Mouse (Mus musculus) 416B (cell line): ENCODE data around the gene Stab2.

ENCODE experiments used
- DNase-seq: peaks from one replicate; pipeline ENCODE4 v3.0.0; 2011; ENCODE audit warnings: low read depth

The Stab2 gene

GRCm38 (mm10) chr10:86890166-86890930 is 117.5 kb downstream of the Stab2 start:
- DNase-seq, result no peak

DNA sequence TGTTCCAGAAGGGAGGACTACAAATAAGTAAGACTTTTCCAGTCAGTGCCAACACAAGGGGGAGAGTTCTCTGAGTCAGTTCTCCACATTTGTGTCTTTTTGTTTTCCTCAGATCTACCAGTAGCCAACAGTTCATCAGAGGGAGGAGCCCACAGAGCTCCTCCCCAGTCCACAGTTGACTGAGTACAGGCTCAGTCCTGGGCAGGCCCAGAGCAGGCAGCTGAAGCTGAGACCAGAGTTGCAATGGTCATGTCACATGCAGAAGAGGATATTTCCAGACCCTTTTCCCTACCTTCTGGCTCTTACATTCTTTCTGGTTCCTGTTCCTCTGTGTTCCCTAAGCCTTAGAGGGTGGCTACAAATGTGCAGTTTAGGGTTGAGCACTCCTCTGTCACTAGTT is 118.4 kb downstream of the Stab2 start:
- no peak for DNase-seq

DNA sequence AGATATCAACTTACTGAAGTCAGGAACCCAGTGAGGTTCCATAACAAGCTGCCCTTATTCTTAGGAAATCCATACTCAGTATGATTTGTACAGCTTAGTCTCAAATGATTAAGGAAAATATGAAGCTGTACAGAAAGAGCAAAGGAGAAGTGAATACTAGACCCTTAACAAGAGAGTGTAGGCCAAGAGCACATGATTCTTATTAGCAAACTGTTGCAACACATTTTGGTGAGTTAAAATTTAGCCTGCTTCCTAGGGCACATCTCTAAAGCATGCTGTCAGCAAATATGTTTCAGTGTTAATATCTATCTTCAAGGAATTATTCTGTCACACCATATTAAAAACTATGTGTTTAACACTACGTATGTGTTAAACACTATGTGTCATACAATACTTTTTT is 121.4 kb downstream of the Stab2 start:
- DNase-seq, result no peak

GRCm38 (mm10) chr10:86881448-86881847 is 126.4 kb downstream of the Stab2 start:
- DNase-seq, result no peak

DNA sequence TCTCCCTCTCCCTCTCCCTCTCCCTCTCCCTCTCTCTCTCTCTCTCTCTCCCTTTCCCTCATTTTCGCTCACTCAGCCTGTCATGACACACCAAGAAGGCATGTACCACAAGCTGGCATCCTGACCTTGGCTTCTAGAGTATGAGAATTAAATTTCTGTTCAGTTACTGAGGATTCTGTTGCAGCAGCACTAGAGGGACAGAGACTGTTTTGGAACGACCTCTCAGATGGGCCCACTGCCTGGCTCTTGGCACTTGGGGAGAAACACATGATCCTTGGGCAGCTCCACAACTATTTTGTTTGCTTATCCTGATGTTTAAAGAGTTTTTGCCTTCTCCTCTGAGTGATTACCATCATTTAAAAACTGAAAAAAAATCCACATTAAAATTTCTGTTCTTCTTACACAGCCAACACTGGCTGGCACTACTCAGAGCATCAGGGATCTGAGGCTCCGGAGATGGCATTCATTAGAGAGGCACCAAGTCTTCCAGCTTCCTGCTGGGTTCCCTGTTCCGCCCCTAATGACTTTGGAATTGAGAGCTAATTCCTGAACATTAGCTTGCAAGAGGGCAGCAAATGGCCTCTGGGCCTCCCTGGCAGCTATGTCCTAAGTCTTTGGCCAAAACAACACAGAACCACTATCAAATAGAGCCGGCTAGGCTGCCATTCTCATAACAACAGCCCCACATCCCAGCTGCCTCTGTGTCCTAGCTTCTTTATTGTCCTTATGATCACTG is 127.6 kb downstream of the Stab2 start:
- DNase-seq, result no peak

DNA sequence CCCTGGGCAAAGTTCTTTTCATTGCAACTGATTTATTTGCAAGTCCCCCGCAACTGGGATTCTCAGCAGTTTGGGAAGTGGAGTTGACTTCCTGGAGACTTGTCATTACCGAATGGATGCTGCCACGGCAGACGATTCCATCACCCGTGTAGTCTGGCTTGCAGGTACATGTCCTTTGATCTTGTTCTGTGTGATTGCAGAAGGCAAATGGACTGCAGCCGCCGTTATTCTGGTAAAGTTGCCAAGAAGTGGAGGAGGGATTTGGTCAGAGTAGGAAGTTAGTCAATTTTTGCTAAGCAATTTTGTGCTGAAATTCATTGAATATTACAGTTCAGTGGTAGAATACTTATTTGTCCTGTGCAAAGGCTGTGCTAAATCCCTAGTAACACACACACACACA is 129.1 kb downstream of the Stab2 start:
- DNase-seq, result no peak

GRCm38 (mm10) chr10:86872591-86872990 is 135.2 kb downstream of the Stab2 start:
- no peak for DNase-seq

GRCm38 (mm10) chr10:86872121-86872520 is 135.7 kb downstream of the Stab2 start:
- no peak for DNase-seq

GRCm38 (mm10) chr10:86863429-86863828 is 144.4 kb downstream of the Stab2 start:
- no peak for DNase-seq

GRCm38 (mm10) chr10:86862496-86862895 is 145.3 kb downstream of the Stab2 start:
- DNase-seq, result no peak

- DNase-seq, result no peak
Observed at GRCm38 (mm10) chr10:86860396-86860795, 147.4 kb downstream of the Stab2 start.

GRCm38 (mm10) chr10:86853433-86853832 is 154.4 kb downstream of the Stab2 start:
- DNase-seq, result no peak

- DNase-seq, result no peak
Observed at GRCm38 (mm10) chr10:86852160-86852559, 155.7 kb downstream of the Stab2 start.

GRCm38 (mm10) chr10:86849508-86849907 is 158.3 kb downstream of the Stab2 start:
- no peak for DNase-seq

DNA sequence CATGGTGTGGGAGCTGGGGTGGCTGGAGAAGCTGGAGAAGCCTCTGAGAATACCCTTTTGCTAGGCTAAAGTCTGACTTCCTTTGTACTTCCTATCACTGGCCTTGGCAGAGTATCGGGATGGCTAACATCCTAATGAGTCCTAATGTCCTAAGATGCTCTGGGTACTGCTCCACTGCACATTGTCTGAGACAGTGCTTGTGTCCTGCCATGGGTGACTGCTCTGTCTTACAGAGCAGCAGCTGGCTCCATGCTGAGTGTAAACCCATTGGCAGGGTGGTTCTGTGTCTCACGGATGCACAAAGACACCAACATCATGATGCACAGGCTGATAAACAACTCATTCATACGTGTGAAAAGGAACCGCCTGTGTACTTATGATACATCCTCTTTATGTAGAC is 158.7 kb downstream of the Stab2 start:
- DNase-seq, result no peak

GRCm38 (mm10) chr10:86846926-86847467 is 160.8 kb downstream of the Stab2 start:
- DNase-seq, result no peak

DNA sequence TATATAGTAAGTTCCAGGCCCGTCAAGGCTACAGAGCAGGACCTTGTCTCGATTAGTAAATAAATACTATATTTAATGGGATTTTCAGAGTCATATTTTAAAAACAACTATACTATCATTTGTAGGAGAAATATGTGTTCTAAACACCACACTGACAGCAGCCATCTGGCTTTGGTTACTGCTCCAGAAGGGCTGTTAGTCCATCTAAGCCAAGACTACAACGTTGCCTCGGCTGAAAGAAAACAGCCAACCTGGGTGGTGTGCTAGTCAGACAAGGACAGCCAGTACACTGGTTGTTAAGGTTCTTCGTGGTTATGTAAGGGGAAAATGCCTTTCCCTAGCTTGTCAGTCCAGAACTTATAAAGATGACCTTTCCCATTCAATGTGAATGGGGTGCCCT is 165.2 kb downstream of the Stab2 start:
- no peak for DNase-seq

DNA sequence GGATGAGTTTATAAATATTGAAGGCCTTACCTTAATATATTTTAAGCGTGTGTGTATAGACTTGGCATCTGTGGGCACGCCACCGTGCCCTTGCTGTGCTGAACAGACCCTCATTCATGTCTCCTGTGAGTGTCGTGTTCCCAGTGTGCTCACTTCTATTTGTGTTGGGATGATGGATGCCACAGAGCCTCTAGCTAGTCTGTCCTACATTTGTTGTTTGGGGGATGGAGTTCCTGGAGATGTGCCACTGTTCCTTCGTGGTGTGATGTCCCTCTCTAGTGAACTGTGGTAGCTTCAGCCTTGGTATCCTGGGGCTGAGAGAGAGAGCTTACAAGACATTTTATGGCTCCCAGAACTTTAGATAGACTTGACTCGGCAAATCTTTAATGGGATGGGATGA is 169.0 kb downstream of the Stab2 start:
- DNase-seq, result no peak

GRCm38 (mm10) chr10:86836784-86837183 is 171.0 kb downstream of the Stab2 start:
- no peak for DNase-seq

GRCm38 (mm10) chr10:86829515-86829914 is 178.3 kb downstream of the Stab2 start:
- DNase-seq, result peak; percentile 13

DNA sequence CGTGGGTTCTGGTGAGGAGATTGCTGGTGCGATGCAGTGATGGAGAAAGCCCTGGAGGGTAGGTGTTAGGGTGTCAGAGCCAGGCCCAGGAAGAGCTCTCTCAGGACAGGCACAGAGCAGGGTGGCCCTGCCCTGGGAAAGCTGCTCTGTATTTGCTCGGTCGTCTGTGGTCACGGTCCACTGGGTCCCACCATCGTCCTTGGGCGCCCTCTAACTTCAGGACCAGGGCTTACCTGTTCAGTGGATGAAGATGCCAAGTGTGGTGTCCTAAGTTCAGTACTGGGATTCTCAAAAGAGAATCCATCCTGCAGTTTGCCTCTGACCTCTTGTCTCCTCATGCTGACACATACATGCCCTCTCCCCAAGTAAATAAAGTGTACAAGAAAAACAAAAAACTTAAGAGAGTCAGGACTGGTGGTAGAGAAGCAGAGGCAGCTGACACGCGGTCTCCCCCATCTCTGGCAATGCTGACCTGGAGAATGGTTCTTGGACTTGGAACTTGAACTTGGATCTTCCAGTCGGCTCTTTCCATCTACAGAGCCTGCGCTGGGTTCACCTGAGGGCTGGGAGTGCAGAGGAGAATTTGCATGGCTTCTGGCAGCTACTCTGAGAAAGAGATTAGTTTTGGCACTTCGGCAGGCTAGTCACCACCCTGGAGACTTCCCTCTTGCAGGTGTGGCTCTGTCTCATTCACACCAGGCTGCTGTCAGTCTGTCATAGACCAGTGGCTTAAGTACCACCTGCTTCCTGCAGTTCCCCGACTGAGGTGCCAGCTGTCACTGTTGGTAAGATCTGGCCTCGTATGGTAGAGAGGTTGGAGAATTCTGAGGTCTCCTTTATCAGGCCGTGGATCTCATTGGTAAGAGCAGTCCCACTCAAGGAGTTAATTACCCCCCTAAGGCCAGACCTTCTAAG is 179.3 kb downstream of the Stab2 start:
- DNase-seq, result no peak

GRCm38 (mm10) chr10:86826929-86827328 is 180.9 kb downstream of the Stab2 start:
- DNase-seq, result peak; percentile 11
